Mouse (Mus musculus) layer of hippocampus, adult 9-11 months (tissue): ENCODE measurements around the gene Per1.

Experiments used
- DNase-seq: peaks from one replicate; pipeline ENCODE4 v3.0.0; 2022

The Per1 gene

DNA sequence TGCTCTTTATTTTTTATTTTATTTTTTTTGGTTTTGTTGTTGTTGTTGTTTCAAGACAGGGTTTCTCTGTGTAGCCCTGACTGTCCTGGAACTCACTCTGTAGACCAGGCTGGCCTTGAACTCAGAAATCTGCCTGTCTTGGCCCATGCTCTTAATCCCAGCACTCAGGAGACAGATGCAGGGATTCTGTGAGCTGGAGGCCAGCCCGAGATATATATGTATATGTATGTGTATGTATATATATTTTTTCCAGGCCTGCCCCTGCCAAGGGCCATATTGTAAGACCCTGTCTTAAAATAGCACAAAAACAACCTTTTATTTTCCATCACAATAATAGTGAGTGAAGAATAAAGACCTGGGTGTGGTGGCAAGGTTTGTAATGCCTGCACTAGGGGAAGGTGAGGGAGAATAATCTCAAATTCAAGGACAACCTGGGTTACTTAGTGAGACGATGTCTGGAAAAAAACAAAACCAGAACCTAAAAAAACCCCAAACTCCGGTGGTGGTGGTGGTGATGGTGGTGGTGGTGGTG lies 29.6 kb upstream of the Per1 start:
- no peak for DNase-seq

DNA sequence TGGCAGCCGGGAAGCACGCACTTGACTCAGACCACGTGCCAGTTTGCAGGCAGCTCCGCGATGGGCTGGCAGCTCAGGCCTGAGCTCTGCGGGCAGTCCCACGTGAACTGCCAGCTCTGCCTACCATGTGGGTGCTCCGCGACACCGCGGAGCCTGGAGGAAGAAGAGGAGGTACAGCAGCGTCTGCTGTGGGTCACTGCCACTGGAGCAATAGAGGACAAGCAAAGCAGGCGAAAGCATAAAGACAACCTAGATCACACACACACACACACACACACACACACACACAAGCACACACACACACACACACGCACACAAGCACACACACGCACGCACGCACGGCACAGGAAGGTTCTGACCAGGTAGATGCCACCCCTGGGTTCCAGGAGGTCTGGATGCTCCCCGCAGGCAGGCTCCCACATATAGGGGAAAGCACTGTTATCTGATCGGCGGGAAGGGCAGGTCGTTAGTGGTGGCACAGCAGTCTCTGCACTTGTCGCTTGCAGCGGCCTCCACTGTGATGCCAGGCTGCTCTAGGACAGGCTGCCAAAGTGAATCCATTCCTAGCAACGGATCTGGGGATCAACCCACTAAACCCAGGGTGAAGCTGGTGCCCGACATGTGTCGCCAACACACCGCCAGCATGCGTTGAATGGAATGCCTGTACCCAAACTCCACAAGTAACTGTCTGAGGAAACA lies 28.7 kb upstream of the Per1 start:
- peak; percentile 77 for DNase-seq

DNA sequence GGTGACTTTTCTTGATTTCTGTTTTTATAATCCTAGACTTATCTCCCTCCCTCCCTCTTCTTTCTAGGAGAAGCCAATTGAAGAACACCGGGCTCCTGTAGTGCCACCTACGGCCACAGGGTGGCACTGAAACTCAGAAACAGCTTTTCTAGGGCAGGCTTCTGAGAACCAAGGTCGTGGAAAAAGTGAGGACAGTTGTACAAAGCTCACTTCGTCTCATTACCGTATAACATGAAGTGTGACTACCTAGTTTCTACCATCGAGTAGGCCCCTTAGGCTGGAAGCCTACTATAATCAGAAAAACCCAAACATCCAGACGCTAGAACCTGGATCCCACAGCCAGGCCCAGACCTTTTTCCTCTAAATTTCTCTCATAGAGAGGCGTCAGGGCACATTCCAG lies 28.1 kb upstream of the Per1 start:
- DNase-seq: peak; percentile 81

DNA sequence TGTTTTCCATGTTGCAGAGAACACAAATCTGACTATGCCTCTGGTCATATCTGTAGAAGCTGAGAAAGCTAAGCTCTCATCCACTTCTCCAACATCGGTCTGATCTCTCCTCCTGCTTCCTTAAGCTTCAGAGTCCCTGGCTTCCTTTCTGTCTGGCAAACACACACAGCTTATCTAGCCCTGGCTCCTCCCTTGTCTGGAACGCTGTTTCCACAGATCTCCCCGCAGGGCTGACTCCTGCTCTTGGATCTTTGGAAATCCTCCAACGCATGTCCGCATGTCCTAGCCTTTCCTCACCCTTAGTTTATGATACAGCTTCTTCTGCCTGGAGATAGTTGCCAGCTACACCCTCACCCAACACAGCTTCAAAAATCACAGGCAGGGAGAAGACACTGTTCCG lies 27.4 kb upstream of the Per1 start:
- no peak for DNase-seq

DNA sequence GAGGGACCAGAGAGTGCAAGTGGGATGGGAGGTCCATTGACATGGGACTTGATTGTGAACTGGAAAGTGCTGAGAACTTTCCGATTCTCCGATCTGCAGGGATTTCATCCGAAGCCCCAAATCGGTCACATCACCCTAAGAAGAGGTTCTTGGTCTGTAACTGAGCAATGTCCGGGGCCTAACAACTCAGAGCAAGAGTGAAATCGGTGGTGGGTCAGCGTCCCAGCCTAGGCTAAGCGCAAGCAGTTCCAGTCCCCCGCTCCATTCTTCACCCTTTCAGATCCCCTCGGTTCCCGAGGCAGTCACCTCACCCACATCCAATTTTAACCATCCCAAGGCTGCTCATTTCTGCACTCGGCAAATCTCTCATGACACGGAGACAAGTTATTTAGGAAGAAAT lies 24.9 kb upstream of the Per1 start:
- DNase-seq: no peak

DNA sequence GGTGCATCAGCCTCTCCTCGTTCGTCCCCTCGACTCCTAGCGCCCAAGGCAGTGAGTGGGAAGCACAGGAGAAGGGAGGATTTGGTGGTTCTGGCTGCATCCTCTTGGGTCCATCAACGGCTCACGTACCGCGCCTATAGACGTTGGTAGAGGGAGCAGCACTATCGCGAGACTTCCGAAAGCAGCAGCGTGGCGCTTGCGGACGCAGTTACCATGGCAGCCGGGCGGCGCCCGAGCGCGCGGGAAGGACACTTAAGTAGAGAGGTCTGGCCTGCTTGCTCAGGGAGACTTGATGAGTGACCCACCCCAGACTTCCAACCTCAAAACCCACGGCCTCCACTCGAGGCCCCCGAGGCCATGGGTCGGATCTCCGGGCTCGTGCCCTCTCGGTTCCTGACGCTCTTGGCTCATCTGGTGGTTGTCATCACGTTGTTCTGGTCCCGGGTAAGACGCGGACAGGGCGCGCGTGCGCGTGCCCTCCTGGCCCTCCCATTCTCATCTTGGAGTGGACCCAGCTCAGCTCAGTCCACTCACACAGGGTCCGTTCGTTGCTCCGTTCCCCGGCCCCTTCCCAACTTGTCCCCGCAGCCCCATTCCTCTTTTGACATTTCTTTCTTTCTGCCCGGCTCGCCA lies 24.3 kb upstream of the Per1 start, which contains the start of gene Tmem107:
Tmem107 (plus strand) TSS at position 217 of the 633 bp plus-strand sequence.
- peak; percentile 95 for DNase-seq

DNA sequence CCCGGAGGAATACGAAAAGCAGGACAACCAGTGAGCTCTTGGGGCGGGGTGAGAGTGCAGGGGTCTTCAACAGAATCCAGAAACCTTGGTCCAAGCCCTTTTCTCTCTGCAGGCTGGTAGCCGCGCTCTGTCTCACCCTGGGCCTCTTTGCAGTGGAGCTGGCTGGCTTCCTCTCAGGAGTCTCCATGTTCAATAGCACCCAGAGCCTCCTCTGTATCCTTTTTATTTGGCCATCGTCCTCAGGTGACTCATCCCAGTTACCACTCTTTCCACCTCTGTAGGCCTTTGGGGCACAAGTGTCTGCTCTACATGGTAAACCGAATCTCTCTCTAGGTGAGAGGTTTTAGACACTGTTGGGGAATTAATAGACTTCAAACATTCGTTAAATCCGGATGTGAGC lies 23.8 kb upstream of the Per1 start:
- DNase-seq: no peak

DNA sequence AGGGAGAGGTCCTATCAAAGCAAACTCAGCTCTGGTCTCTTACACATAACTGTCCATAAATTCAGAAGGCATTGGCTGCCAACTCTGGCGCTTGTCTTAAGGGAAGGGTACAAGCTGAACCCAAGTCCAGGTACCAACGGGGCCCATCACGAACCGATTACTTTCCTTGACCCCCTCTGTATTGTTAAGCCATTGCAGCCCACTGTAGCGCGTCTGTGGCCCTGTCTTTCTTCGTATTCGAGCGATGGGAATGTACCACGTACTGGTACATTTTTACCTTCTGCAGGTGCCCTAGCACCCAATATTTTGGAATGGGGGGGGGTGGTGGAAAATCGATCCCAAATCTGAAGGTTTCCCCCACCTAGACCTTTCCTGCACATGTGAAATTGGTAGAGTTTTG lies 22.8 kb upstream of the Per1 start:
- DNase-seq: no peak

DNA sequence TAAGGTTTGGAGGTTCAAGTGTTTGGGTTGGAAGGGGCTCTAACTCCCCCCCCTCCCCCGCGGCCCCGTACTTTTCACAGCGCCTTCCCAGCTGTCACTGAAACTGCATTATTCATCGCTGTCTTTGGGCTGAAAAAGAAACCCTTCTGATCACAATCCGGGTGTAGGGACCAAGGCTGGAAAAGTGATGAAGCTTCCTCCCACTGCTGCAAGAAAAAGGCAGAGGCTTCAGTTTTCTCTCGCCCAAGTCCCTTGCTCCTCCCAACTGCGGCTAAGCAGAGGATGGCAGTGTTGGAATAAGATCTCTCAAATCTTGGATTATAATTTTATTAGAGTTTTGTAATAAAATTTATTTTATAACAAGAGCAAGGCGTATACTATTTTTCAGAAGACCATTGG lies 22.4 kb upstream of the Per1 start:
- DNase-seq: no peak

DNA sequence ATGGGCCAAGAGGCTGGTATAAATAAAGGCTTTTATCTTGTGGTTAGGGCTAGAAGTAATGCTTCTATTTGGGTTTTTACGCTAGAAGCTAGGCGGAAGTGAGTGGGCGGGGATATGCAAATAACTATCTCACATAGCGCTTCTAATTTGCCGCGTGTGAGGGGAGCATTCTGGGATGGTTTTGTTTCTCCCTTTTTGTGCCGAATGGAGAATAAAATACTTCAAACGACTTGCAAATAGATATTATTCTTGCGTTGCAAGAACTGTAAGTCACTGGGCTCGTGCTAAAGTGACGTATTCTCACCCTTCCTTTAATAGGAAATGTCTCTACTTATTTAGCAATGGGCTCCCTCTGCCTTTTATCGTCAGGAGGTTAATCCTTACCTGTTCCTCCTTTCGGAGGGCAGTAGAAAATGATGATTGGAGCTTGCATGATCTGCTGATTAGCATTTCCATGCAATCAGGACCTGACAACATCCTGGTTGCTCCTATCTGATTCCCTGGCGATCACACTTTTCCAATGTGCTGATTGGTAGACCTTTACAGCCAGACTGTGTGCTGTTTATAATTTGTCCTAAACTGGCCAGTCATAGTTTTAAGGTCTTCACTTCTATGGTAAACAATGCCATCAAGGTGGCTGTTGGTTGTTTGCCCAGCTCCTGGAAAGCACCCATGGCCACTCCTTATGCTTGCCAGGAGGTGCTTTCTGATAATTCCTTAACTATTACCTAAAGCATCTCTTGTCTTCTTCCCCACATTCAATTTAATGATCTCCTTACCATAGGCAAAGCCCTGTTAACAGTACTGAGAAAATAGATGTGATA lies 21.7 kb upstream of the Per1 start:
- peak; percentile 96 for DNase-seq

DNA sequence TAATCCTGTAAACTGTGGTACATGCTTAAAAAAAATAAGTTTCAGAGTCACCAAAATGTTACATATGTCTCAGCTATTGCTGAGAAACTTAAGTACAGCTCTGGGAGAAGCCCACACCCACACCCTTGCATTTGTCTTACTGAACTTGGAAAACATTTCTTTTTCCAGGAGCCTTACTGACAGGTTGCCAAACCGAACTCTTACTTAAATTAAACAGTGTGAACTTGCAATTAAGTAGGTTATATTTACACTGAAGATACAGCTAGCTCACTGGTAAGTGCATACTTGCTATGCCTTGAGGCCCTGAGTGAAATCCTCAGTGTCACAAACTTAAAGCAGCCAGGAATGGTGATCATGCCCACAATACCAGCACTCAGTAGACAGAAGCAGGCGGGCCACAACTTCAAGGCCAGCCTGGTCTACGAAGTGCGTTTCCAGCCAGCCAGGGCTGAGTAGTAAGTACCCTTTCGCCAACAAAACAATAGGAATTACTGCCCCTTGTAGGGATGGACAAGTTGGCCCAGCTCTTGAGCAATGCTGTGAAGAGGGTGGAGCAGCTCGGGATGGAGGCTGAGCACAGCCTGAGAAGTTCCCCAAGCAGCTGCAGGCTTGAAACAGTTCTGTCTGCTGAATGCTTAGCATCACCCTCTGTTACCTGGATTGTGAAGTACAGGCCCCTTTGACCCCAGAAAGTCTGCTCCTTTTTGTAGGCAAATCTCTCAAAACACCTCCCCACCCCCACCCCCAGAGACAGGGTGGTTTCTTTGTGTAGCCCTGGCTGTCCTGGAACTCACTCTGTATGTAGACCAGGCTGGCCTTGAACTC lies 20.9 kb upstream of the Per1 start:
- DNase-seq: no peak

DNA sequence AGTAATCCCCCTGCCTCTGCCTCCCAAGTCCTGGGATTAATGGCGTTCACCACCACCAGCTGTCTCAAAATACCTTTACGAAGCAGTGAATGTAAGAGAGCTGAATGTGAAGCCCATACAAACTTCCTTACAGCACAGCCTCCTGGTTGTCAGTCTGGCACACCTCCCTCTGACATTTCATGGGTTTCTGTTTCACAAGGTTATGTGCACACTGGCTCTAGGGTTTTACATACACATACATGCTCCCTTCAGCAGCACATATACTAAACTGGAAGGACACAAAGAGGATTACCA lies 20.3 kb upstream of the Per1 start:
- no peak for DNase-seq

DNA sequence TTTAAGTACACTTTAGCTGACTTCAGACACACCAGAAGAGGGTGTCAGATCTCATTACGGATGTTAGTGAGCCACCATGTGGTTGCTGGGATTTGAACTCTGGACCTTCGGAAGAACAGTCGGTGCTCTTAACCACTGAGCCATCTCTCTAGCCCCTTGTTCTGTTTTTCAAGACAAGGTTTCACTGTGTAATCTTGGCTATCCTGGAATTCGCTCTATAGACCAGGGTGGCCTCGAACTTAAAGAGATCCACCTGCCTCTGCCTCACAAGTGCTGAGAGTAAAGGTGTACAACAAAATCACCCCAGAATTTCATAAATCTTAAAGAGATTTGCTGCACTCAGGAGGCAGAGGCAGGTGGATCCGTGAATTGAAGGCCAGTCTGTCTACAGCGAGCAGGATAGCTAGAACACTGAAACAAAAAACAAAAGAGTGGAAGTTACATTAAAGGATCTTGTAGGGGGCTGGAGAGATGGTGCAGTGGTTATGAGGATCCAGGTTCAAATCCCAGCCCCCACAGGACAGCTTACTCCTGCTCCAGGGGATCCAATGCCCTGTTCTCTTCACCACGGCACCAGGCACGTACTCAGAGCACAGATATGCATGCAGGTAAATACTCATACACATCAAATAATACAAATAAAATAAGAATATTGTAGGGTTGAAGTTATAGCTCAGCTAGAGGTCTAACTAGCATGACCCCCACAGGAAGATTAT lies 19.1 kb upstream of the Per1 start:
- no peak for DNase-seq

DNA sequence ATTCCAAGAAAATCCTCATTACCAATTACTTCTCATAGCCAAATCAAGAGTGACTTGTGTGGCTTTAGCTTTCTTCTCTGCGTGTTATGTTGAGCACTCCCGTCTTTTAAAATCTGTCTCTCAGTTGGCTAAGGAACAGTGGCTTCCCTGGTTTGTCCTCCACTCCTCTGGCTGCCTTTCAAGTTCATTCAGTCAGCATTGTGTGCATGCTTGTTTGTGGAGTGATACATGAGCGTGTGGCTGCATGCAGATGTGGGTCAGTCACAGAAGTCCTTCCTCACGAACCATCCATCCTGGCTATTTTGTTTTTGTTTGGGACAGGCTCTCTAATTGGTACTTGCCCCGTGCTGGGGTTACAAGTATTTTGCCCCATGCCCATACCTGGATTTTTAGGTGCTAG lies 18.4 kb upstream of the Per1 start:
- DNase-seq: no peak

DNA sequence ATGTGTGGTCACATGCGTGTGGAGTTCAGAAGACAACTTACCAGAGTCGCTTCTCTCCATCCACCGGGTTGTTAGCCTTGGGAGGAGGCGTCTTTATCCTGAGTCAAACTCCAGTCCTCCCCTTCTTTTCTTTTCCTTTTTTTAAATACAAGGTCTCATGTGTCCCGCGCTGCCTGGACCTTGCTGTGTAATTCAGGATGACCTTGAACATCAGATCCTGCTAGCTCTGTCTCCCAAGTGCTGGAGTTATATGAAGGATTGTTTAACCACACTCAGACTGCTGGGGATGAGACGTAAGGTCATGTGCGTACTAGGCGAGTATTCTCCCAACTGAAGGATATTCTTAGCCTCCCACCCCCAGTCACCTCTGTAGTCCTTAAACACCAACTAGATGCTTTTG lies 17.7 kb upstream of the Per1 start:
- no peak for DNase-seq

DNA sequence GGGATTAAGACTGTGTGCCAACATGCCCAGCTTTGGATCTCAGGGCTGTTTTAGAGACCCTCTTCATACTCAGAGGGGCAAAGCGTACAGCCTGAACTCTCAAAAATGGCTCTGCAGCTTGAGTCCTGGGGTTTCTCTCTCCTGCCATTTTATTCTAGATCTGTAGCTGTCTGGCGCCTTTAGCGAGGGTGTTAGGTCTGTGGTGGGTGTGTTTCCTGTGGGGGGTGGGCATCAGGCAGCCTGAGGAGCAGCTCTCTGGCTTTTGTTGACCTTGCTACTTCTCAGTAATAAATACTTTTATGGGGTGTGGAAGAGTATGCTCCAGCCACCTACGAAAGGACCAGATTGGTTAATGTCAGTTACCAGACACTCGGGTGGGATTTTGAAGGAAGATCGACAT lies 17.0 kb upstream of the Per1 start:
- DNase-seq: no peak

DNA sequence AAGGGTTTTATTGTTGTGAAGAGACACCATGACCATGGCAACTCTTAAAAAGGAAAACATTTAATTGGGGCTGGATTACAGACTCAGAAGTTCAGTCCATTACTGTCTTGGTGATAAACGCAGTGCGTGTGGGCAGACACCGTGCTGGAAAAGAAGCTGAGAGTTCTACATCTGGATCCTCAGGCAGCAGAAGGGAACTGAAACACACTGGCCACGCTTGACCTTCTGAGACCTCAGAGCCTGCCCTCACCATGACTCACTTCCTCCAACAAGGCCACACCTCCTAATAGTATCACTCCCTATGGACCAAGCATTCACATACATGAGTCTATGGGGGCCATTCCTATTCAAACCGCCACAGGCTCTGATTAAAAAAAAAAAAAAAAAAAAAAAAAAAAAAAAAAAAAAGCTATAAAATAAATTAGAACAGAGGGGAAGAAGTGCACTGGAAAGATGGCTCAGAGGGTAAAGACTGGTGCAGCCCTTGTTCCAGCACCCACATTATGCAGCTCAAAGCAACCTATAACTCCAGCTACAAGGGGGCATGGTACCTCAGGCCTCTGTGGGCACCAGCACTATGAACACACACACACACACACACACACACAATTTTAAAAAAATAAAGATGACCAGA lies 16.1 kb upstream of the Per1 start:
- no peak for DNase-seq

DNA sequence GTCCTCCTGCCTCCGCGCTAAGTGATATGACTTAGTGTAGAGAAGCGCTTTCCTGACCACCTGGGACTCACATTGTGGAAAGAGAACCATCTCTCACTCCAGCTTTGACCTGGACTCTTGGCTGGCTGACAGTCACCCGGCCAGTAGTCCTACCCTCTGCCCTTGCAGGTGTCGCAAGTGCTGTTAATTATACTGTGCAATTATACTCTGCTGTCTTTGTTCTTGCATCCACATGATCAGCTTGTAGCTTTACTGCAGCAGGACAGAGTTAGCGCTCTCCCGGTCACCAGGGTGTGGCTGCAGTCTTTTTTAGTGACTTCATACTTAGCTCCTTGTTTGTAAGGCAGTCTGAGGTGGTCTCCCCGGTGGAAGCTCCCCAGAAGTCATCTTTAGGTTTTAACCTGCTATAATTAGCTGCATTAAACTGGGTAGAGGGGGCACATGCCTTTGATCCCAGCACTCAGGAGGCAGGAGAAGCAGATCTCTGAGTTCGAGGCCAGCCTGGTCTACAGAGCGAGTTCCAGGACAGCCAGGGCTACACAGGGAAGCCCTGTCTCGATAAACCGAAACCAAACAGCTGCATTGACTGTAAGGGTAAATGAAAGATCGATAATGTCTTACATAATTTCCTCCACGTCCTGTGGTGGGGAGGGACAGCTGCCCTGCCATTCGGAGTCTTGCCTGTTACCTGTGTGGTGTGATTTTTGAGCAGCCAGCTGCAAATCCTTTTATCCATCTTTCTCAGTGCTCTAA lies 14.7 kb upstream of the Per1 start:
- no peak for DNase-seq

DNA sequence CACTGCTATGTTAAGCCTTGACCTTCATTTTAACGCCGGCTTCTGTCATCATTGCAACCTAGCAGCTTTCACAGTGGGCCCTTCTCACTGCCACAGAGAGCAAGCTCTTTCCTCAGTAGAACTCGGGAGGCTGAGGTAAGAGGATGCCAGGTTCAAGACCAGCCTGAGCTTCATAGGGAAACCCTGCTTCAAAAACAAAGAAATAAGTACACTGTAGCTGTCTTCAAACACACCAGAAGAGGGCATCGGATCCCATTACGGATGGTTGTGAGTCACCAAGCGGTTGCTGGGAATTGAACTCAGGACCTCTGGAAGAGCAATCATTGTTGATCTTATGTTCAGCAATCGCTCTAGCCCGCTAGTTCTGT lies 14.2 kb upstream of the Per1 start:
- DNase-seq: no peak

DNA sequence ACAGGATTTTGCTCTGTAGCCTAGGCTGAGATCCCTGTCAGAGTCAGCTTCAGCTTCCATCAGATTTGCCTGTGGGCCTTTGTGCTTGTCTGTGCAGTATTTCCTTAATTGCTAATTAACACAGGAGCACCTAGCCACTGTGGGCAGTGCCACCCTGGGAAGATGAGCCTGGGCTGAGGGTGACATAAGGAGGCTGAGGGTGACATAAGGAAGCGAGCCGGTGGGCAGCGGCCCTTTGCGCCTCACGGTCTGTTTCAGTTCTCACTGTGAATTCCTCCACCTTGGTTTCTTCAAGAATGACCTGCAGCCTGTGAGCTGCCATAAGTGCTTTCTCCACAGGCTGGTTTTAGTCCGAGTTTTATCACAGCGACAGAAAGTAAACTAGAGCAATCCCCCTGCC lies 13.4 kb upstream of the Per1 start:
- no peak for DNase-seq

DNA sequence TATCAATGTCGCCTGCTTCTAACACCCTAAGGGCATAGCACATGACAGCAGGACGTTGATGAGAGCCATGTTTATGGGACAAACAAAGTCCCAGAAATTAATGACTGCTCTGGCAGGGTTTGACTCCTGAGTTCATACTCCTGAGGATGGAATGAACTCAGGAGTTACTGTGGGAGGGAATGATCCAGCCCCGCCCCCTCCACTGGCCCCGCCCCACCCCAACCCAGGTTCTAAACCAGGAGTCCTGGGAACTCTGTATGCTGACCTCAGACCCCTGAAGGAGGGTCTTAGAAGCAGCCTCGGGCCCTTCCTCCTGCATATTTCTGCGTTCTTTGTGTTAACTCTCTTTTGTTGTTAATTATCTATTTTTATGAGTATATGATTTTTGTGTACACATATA lies 9.4 kb upstream of the Per1 start:
- DNase-seq: no peak
